Mouse (Mus musculus) midbrain, postnatal 0 days (tissue): ENCODE measurements around the gene Nlrp4a. TPM values are rescaled to one million over a fixed set of nuclear protein-coding genes. Genes with fewer than 3 reads are reported as not detected.
"Not testable (repeated sequence)": the region's sequence is repeated elsewhere in the genome, so short reads cannot be mapped to it uniquely, and the experiment has no call there.

Experiments
- ATAC-seq: fragments of 200-750 bp; cut with Nextera tagmentation; 2 replicates; pipeline ENCODE4 v1.8.0; 2017; ENCODE audit warnings: moderate number of reproducible peaks, mild to moderate bottlenecking, moderate TSS enrichment, moderate library complexity; ENCODE audit not compliant: low FRiP score
- DNase-seq: peaks from one replicate; pipeline ENCODE4 v3.0.0-alpha.2; 2015; ENCODE audit warnings: low spot score
- H3K27ac ChIP-seq: fragments of 300-500 bp; sonication (generic); 2 replicates; pipeline ENCODE4 v1.5.1; 2014; ENCODE audit warnings: low read depth, mild to moderate bottlenecking, low read length, mixed read lengths
- H3K27me3 ChIP-seq: fragments of 300-500 bp; sonication (generic); 2 replicates; pipeline ENCODE4 v1.6.1; 2014; ENCODE audit warnings: low read length, control low read depth, mixed read lengths; ENCODE audit not compliant: insufficient read depth
- H3K36me3 ChIP-seq: fragments of 300-500 bp; sonication (generic); 2 replicates; pipeline ENCODE4 v1.6.1; 2014; ENCODE audit warnings: low read length, control low read depth, mixed read lengths; ENCODE audit not compliant: insufficient read depth
- H3K4me1 ChIP-seq: fragments of 300-500 bp; sonication (generic); 2 replicates; pipeline ENCODE4 v1.6.1; 2014; ENCODE audit warnings: mild to moderate bottlenecking, control low read depth, antibody characterized with exemption, low read length, mixed read lengths; ENCODE audit not compliant: insufficient read depth
- H3K4me2 ChIP-seq: fragments of 300-500 bp; sonication (generic); 2 replicates; pipeline ENCODE4 v1.6.1; 2014; ENCODE audit warnings: low read depth, mild to moderate bottlenecking, low read length, mixed read lengths; ENCODE audit not compliant: poor library complexity, severe bottlenecking
- H3K4me3 ChIP-seq: fragments of 300-500 bp; sonication (generic); 2 replicates; pipeline ENCODE4 v1.5.1; 2014; ENCODE audit warnings: low read depth, mild to moderate bottlenecking, low read length, moderate library complexity
- H3K9ac ChIP-seq: fragments of 300-500 bp; sonication (generic); replicated peaks from 2 replicates; pipeline ENCODE4 v1.6.1; 2014; ENCODE audit warnings: mild to moderate bottlenecking, low read length, moderate library complexity, mixed read lengths; ENCODE audit not compliant: poor library complexity, severe bottlenecking
- H3K9me3 ChIP-seq: fragments of 300-500 bp; sonication (generic); 2 replicates; pipeline ENCODE4 v1.6.1; 2016; ENCODE audit warnings: low read length, control low read depth
- CTCF ChIP-seq: IDR thresholded peaks from 2 replicates; pipeline ENCODE4 v1.5.1; 2016; ENCODE audit warnings: antibody characterized with exemption, mild to moderate bottlenecking
- WGBS: fragments of 180-500 bp; shearing (Covaris S2); extraction: QIAGEN DNeasy Blood & Tissue Kit; methylation state at CpG from one replicate; pipeline ENCODE4 v1.1.7; 2014; 5-methylcytosine and 5-hydroxymethylcytosine counted together
- polyA plus RNA-seq: library from polyadenylated mRNA; unstranded; fragments of >200 nt; fragmentation: Nextera tagmentation; extraction: Ambion mirVana; gene quantifications from 2 replicates; pipeline ENCODE4 v1.2.1, GENCODE M21; 2015
- total RNA-seq: library from RNA; depleted of rRNA; stranded (reverse); fragments of >200 nt; gene quantifications from 2 replicates; pipeline ENCODE4 v1.2.3, GENCODE M21; 2014; rRNA removed

The Nlrp4a gene
- total RNA-seq = not detected in 2 replicates
- not detected in 2 replicates for polyA plus RNA-seq

DNA sequence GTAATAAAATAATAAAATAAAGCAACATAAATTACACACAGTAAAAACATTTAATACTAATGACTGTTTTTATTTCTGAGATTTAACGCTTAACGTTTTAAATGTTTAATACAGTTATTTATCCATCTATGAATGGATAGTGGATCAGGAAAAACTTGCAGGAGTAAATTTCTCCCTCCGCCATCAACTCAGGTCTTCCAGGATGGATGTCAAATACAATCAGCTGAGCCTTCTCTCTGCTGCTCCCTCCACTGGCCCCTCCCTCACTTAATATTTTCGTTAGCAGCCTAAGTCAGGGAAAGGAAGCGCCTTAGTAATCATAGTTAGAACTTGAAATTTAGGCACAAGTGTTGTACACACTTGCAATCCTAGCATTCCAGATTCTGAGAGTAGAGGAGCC lies at the start of gene Nlrp4a:
Gene Nlrp4a (plus strand): TSS at position 301 of the 400 bp plus-strand sequence.
- ATAC-seq = no peak
- Histone ChIP-seq H3K4me3 (no peak within 1 kb of the TSS), H3K4me2 (no peak within 1 kb of the TSS), H3K27me3 (no peaks in the 10 kb centered on the region), H3K27ac (no peak within 1 kb of the TSS), H3K36me3 (no peaks in the 10 kb centered on the region), H3K9me3 (no peaks in the 10 kb centered on the region), H3K9ac (no peak within 1 kb of the TSS), H3K4me1 (no peaks in the 10 kb centered on the region)
- TF ChIP-seq CTCF = no peak
- DNase-seq = no peak
- 89% methylated on average over 5 of the region's 5 CpGs for WGBS

- not testable (repeated sequence) for H3K4me2 ChIP-seq, H3K4me1 ChIP-seq, ATAC-seq, H3K4me3 ChIP-seq, DNase-seq, H3K36me3 ChIP-seq, H3K27me3 ChIP-seq, H3K9me3 ChIP-seq, H3K27ac ChIP-seq, H3K9ac ChIP-seq
- 81% methylated on average over 5 of the region's 5 CpGs for whole genome bisulfite sequencing
These were observed 48.2 kb upstream of the Nlrp4a start for GRCm38 (mm10) chr7:26386691-26387090.

GRCm38 (mm10) chr7:26391137-26391536 lies 43.8 kb upstream of the Nlrp4a start:
- H3K27me3 ChIP-seq, H3K36me3 ChIP-seq, ATAC-seq, H3K4me3 ChIP-seq, DNase-seq, H3K4me1 ChIP-seq, H3K9me3 ChIP-seq, H3K27ac ChIP-seq, H3K9ac ChIP-seq, H3K4me2 ChIP-seq: not testable (repeated sequence)
- 75% methylated on average over 2 of the region's 2 CpGs for WGBS

GRCm38 (mm10) chr7:26391811-26392210 lies 43.1 kb upstream of the Nlrp4a start:
- H3K4me1 ChIP-seq, DNase-seq, ATAC-seq, H3K9ac ChIP-seq, H3K27me3 ChIP-seq, H3K27ac ChIP-seq, H3K4me2 ChIP-seq, H3K9me3 ChIP-seq, H3K4me3 ChIP-seq, H3K36me3 ChIP-seq: not testable (repeated sequence)
- 86% methylated on average over 6 of the region's 6 CpGs for WGBS

DNA sequence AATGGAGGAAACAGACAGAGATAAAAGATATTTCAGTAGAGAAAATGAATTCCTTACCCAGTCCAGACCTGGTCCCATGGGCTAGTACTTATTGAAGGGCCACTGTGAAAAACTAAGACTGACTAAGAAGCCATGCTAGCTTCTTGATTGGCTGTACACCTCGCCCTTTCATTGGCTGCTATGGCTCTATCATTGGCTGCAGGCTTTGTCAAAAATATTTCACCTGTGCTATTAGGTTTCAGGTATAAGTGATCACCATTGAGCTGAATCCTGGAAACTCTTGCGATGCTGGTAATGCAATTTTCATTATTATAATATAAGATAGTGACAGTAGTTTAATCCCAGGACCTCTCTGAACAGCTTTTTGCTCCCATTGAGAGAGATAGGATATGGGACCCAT lies 31.3 kb upstream of the Nlrp4a start, which contains the start of gene Nlrp9c:
Gene Nlrp9c (minus strand): TSS at position 101 of the 400 bp plus-strand sequence.
- 74% methylated on average over 2 of the region's 2 CpGs for WGBS

GRCm38 (mm10) chr7:26476690-26477089 lies 41.8 kb downstream of the Nlrp4a start:
- Histone ChIP-seq H3K4me3 (no peak overlapping the region), H3K27me3 (no peaks in the 10 kb centered on the region), H3K9me3 (peaks cover 6% of the 10 kb centered on the region; the same call in 1 of the 2 replicates), H3K9ac (no peak overlapping the region), H3K36me3 (no peaks in the 10 kb centered on the region), H3K27ac (no peak overlapping the region), H3K4me2 (no peak overlapping the region), H3K4me1 (no peaks in the 10 kb centered on the region)
- no peak for DNase-seq
- TF ChIP-seq CTCF = no peak
- ATAC-seq = no peak

More for the DNA sequence above, 31.3 kb upstream of the Nlrp4a start, which contains the start of gene Nlrp9c:
- not testable (repeated sequence) for ATAC-seq, DNase-seq, H3K9ac ChIP-seq, H3K36me3 ChIP-seq, H3K27ac ChIP-seq, H3K4me1 ChIP-seq, H3K9me3 ChIP-seq, H3K4me2 ChIP-seq, H3K4me3 ChIP-seq, H3K27me3 ChIP-seq

- H3K27ac ChIP-seq, H3K4me2 ChIP-seq, H3K4me3 ChIP-seq, H3K27me3 ChIP-seq, ATAC-seq, H3K9me3 ChIP-seq, DNase-seq, H3K9ac ChIP-seq, H3K4me1 ChIP-seq, H3K36me3 ChIP-seq: not testable (repeated sequence)
- 83% methylated on average over 18 of the region's 18 CpGs for WGBS
These were observed 54.6 kb downstream of the Nlrp4a start for GRCm38 (mm10) chr7:26489514-26489913.

Other genes with a start within 250 kb of the Nlrp4a start
- not detected in 2 replicates for gene Vmn1r184, start 174.8 kb upstream of the Nlrp4a start, total RNA-seq
- not detected in 2 replicates for gene Vmn1r184, start 174.8 kb upstream of the Nlrp4a start, polyA plus RNA-seq
- gene Cyp2a4, start 127.9 kb upstream of the Nlrp4a start, total RNA-seq = not detected in 2 replicates
- gene Cyp2a4, start 127.9 kb upstream of the Nlrp4a start, polyA plus RNA-seq = not detected in 2 replicates
- not detected in 2 replicates for gene Nlrp9c, start 31.4 kb upstream of the Nlrp4a start, total RNA-seq
- not detected in 2 replicates for gene Nlrp9c, start 31.4 kb upstream of the Nlrp4a start, polyA plus RNA-seq
- not detected in 2 replicates for gene Nlrp9a, start 99.9 kb downstream of the Nlrp4a start, total RNA-seq
- not detected in 2 replicates for gene Nlrp9a, start 99.9 kb downstream of the Nlrp4a start, polyA plus RNA-seq
- gene Vmn1r185, start 183.4 kb downstream of the Nlrp4a start, total RNA-seq = not detected in 2 replicates
- gene Vmn1r185, start 183.4 kb downstream of the Nlrp4a start, polyA plus RNA-seq = not detected in 2 replicates